Comparison of ENCODE assay signal across 17 mouse cellular contexts in genomic region chrX:166725761-166726503, GRCm38 (mm10).
DNase-seq lines count a peak whose midpoint lies in the region; ATAC-seq and TF ChIP-seq lines count a peak whose summit lies in the region.
"Had no signal": no experiment of that assay in that cellular context is flagged by ENCODE, and none has a peak within 500 bp of the region (broad histone marks: within the 10 kb centered on the region; RNA-seq: fewer than 3 reads in every experiment).

No protein-coding gene starts in this region.

- H3K9me3 ChIP-seq in hindbrain, postnatal 0 days (ENCODE audit: low read length): no peaks in the 10 kb centered on the region
- H3K9me3 ChIP-seq in hindbrain, embryonic 10.5 days: no peaks in the 10 kb centered on the region
- no peaks in the 10 kb centered on the region for H3K9me3 ChIP-seq in lung, embryonic 14.5 days (ENCODE audit: low read depth, low read length)
- no peaks in the 10 kb centered on the region for H3K9me3 ChIP-seq in limb, embryonic 13.5 days
- H3K9me3 ChIP-seq: embryonic facial prominence, embryonic 12.5 days; forebrain, embryonic 13.5 days; heart, embryonic 13.5 days; hindbrain, embryonic 12.5 days had no signal

- no peaks in the 10 kb centered on the region for H3K36me3 ChIP-seq in hindbrain, postnatal 0 days (ENCODE audit: insufficient read depth, low read length)
- H3K36me3 ChIP-seq in hindbrain, embryonic 10.5 days: no peaks in the 10 kb centered on the region
- H3K36me3 ChIP-seq in lung, embryonic 14.5 days (ENCODE audit: insufficient read depth): no peaks in the 10 kb centered on the region
- H3K36me3 ChIP-seq in limb, embryonic 13.5 days: no peaks in the 10 kb centered on the region
- H3K36me3 ChIP-seq: embryonic facial prominence, embryonic 12.5 days; heart, embryonic 13.5 days; hindbrain, embryonic 12.5 days had no signal

- WGBS in hindbrain, postnatal 0 days: 70% methylated on average over 6 of the region's 6 CpGs
- 79% methylated on average over 6 of the region's 6 CpGs for WGBS in hindbrain, embryonic 10.5 days
- WGBS in lung, embryonic 14.5 days: 59% methylated on average over 6 of the region's 6 CpGs
- WGBS in limb, embryonic 13.5 days: 46% methylated on average over 6 of the region's 6 CpGs

- ATAC-seq in hindbrain, postnatal 0 days: no peak
- no peak for ATAC-seq in lung, embryonic 14.5 days (ENCODE audit: insufficient read depth)
- peak; percentile 67 for ATAC-seq in limb, embryonic 13.5 days (ENCODE audit: low FRiP score, low read depth)
- ATAC-seq: forebrain, embryonic 13.5 days; hindbrain, embryonic 16.5 days had no signal

- H3K4me1 ChIP-seq in hindbrain, postnatal 0 days (ENCODE audit: insufficient read depth, low read length): no peaks in the 10 kb centered on the region
- H3K4me1 ChIP-seq in hindbrain, embryonic 10.5 days (replicated peaks): peaks cover 12% of the 10 kb centered on the region; the same call in 1 of the 2 replicates
- no peaks in the 10 kb centered on the region for H3K4me1 ChIP-seq in lung, embryonic 14.5 days (ENCODE audit: insufficient read depth)
- no peaks in the 10 kb centered on the region for H3K4me1 ChIP-seq in limb, embryonic 13.5 days
- H3K4me1 ChIP-seq: heart, embryonic 13.5 days had no signal

- no peak overlapping the region for H3K4me2 ChIP-seq in hindbrain, postnatal 0 days (ENCODE audit: low read depth, low read length)
- no peak overlapping the region for H3K4me2 ChIP-seq in lung, embryonic 14.5 days
- H3K4me2 ChIP-seq in limb, embryonic 13.5 days (replicated peaks): no peak overlapping the region
- H3K4me2 ChIP-seq: embryonic facial prominence, embryonic 12.5 days; forebrain, embryonic 13.5 days; heart, embryonic 13.5 days; hindbrain, embryonic 12.5 days had no signal

- TF ChIP-seq CTCF in hindbrain, postnatal 0 days (IDR thresholded peaks at IDR 0.05; ENCODE audit: low read depth): no peak
- no peak for TF ChIP-seq CTCF in lung, embryonic 14.5 days (IDR thresholded peaks at IDR 0.05; ENCODE audit: low read depth)

- H3K4me3 ChIP-seq in hindbrain, postnatal 0 days (ENCODE audit: low read length): no peak overlapping the region
- no peak overlapping the region for H3K4me3 ChIP-seq in hindbrain, embryonic 10.5 days
- no peak overlapping the region for H3K4me3 ChIP-seq in lung, embryonic 14.5 days (ENCODE audit: low read depth, low read length)
- no peak overlapping the region for H3K4me3 ChIP-seq in limb, embryonic 13.5 days
- H3K4me3 ChIP-seq: embryonic facial prominence, embryonic 12.5 days; forebrain, embryonic 13.5 days; heart, embryonic 13.5 days; hindbrain, embryonic 12.5 days had no signal

- DNase-seq in hindbrain, postnatal 0 days (ENCODE audit: low spot score): peak; percentile 23
- no peak for DNase-seq in hindbrain, embryonic 10.5 days (ENCODE audit: low spot score)
- peak; percentile 44 for DNase-seq in lung, embryonic 14.5 days
- no peak for DNase-seq in lung, postnatal 4 days
- DNase-seq in frontal cortex, postnatal 36 days (ENCODE audit: low spot score in 2 of 2): no peak
- DNase-seq: adrenal gland, adult 8-10 months; cerebellum, adult 11-12 months; cerebellum, adult 9-11 months; gastrocnemius, postnatal 36 days; heart, adult 11 months; heart, postnatal 36 days had no signal

- no peak overlapping the region for H3K9ac ChIP-seq in hindbrain, postnatal 0 days (replicated peaks; ENCODE audit: low read length)
- H3K9ac ChIP-seq in lung, embryonic 14.5 days: no peak overlapping the region
- no peak overlapping the region for H3K9ac ChIP-seq in limb, embryonic 13.5 days
- H3K9ac ChIP-seq: embryonic facial prominence, embryonic 12.5 days; forebrain, embryonic 13.5 days; heart, embryonic 13.5 days; hindbrain, embryonic 12.5 days had no signal

- H3K27me3 ChIP-seq in hindbrain, postnatal 0 days (ENCODE audit: insufficient read depth, low read length): no peaks in the 10 kb centered on the region
- H3K27me3 ChIP-seq in hindbrain, embryonic 10.5 days (ENCODE audit: insufficient read depth, poor library complexity, severe bottlenecking): peaks cover 78% of the 10 kb centered on the region
- H3K27me3 ChIP-seq in lung, embryonic 14.5 days (ENCODE audit: insufficient read depth, low read length): 0 out of 2 replicates have a peak, but pooled peaks cover 3% of the 10 kb centered on the region
- peaks cover 22% of the 10 kb centered on the region; the same call in 1 of the 2 replicates for H3K27me3 ChIP-seq in limb, embryonic 13.5 days

- H3K27ac ChIP-seq in hindbrain, postnatal 0 days: no peak overlapping the region
- H3K27ac ChIP-seq in hindbrain, embryonic 10.5 days: no peak overlapping the region
- H3K27ac ChIP-seq in lung, embryonic 14.5 days (ENCODE audit: low read depth): no peak overlapping the region
- no peak overlapping the region; the same call in 1 of the 2 replicates for H3K27ac ChIP-seq in limb, embryonic 13.5 days
- H3K27ac ChIP-seq: embryonic facial prominence, embryonic 12.5 days; forebrain, embryonic 13.5 days; heart, embryonic 13.5 days; hindbrain, embryonic 12.5 days had no signal

Comparison
In these comparisons a context has a peak if more than half of its experiments do, and no peak if none do; other contexts are left out.
1. DNase-seq: peak in hindbrain, postnatal 0 days (single experiment) and lung, embryonic 14.5 days (single experiment); none in hindbrain, embryonic 10.5 days (single experiment), lung, postnatal 4 days (0 of 2) and frontal cortex, postnatal 36 days (0 of 2).